Mouse (Mus musculus) CH12.LX (cell line): ENCODE results near the gene Myl12a. TPM values are rescaled to one million over a fixed set of nuclear protein-coding genes. Genes with fewer than 3 reads are reported as not detected.

Experiments
- DNase-seq: peaks from one replicate; pipeline ENCODE4 v3.0.0-alpha.2; 2013; ENCODE audit errors: extremely low read depth
- H3K27ac ChIP-seq: 2 replicates; pipeline ENCODE4 v1.5.1; 2012; ENCODE audit warnings: low read depth, mild to moderate bottlenecking, control low read depth, moderate library complexity; ENCODE audit not compliant: insufficient read depth
- H3K27me3 ChIP-seq: replicated peaks from 2 replicates; pipeline ENCODE3; 2012; ENCODE audit warnings: inconsistent platforms
- H3K36me3 ChIP-seq, 2 experiments: replicated peaks in 1 of 2; 2 replicates each; pipeline versions ENCODE3 to v1.6.1; 2012; ENCODE audit warnings: inconsistent platforms in 1 of 2, low read length in 1 of 2, mild to moderate bottlenecking in 1 of 2, mixed read lengths in 1 of 2, moderate library complexity in 1 of 2; ENCODE audit not compliant: control insufficient read depth in 1 of 2, insufficient read depth in 1 of 2
- H3K4me1 ChIP-seq, 2 experiments: 2 replicates each; pipeline ENCODE4 v1.6.1; 2012; ENCODE audit warnings: inconsistent platforms in 1 of 2, moderate library complexity in 1 of 2; ENCODE audit not compliant: insufficient read depth in 2 of 2, control insufficient read depth in 1 of 2
- H3K4me2 ChIP-seq: 2 replicates; pipeline ENCODE4 v1.6.1; 2012; ENCODE audit warnings: low read depth, mild to moderate bottlenecking, control low read depth; ENCODE audit not compliant: poor library complexity, insufficient read depth, severe bottlenecking
- H3K4me3 ChIP-seq, 3 experiments: fragments of 150-350 bp in 1 of 3; sonication (generic) in 1 of 3; replicated peaks in 1 of 3; 2 replicates each; pipeline versions ENCODE3 to v1.5.1; 2011 to 2012; ENCODE audit warnings: low read depth in 2 of 3, low read length in 2 of 3, mild to moderate bottlenecking in 2 of 3, moderate library complexity in 2 of 3, control low read depth in 1 of 3, improper control_type of control experiment in 1 of 3, inconsistent platforms in 1 of 3, mixed read lengths in 1 of 3; ENCODE audit not compliant: poor library complexity in 1 of 3
- H3K79me2 ChIP-seq: replicated peaks from 2 replicates; pipeline ENCODE4 v1.6.1; 2012; ENCODE audit warnings: mild to moderate bottlenecking, moderate library complexity; ENCODE audit not compliant: control insufficient read depth, poor library complexity, insufficient read depth, severe bottlenecking; ENCODE audit errors: extremely low read depth
- H3K9ac ChIP-seq: 2 replicates; pipeline ENCODE4 v1.6.1; 2012; ENCODE audit warnings: low read depth, mild to moderate bottlenecking, control low read depth, moderate library complexity; ENCODE audit not compliant: insufficient read depth
- H3K9me3 ChIP-seq: replicated peaks from 2 replicates; pipeline ENCODE3; 2012; ENCODE audit warnings: low read length, inconsistent platforms, mixed read lengths
- CHD2 ChIP-seq: IDR thresholded peaks from 2 replicates; pipeline ENCODE4 v1.6.1; 2011; ENCODE audit warnings: low read length, improper control_type of control experiment
- CTCF ChIP-seq, 2 experiments: IDR thresholded peaks in 1 of 2; conservative IDR thresholded peaks in 1 of 2; 2 replicates each; pipeline ENCODE4 v1.5.1; 2011 to 2012; ENCODE audit warnings: low read depth in 2 of 2, low read length in 2 of 2, improper control_type of control experiment in 1 of 2, inconsistent platforms in 1 of 2, mild to moderate bottlenecking in 1 of 2, moderate library complexity in 1 of 2
- E2F4 ChIP-seq: IDR thresholded peaks from 2 replicates; pipeline ENCODE4 v1.6.1; 2011; ENCODE audit warnings: low read depth, low read length, improper control_type of control experiment; ENCODE audit not compliant: insufficient replicate concordance
- EP300 ChIP-seq: IDR thresholded peaks from 2 replicates; pipeline ENCODE4 v1.6.1; 2011; ENCODE audit warnings: low read length, improper control_type of control experiment
- ETS1 ChIP-seq: conservative IDR thresholded peaks from 2 replicates; pipeline ENCODE4 v1.6.1; 2012; ENCODE audit warnings: low read depth, mild to moderate bottlenecking, inconsistent platforms, low read length, improper control_type of control experiment, moderate library complexity
- GABPA ChIP-seq: IDR thresholded peaks from 2 replicates; pipeline ENCODE4 v1.6.1; 2012; ENCODE audit warnings: low read depth, low read length, improper control_type of control experiment, inconsistent platforms; ENCODE audit not compliant: insufficient replicate concordance
- HCFC1 ChIP-seq: IDR thresholded peaks from 2 replicates; pipeline ENCODE4 v1.6.1; 2012; ENCODE audit warnings: low read depth, mild to moderate bottlenecking, inconsistent platforms, low read length, improper control_type of control experiment
- JUN ChIP-seq: IDR thresholded peaks from 2 replicates; pipeline ENCODE4 v1.6.1; 2011; ENCODE audit warnings: low read depth, mild to moderate bottlenecking, low read length, improper control_type of control experiment, moderate library complexity; ENCODE audit not compliant: insufficient read depth
- JUND ChIP-seq: conservative IDR thresholded peaks from 2 replicates; pipeline ENCODE4 v1.6.1; 2011; ENCODE audit warnings: low read depth, low read length, improper control_type of control experiment
- KAT2A ChIP-seq: IDR thresholded peaks from 2 replicates; pipeline ENCODE4 v1.6.1; 2012; ENCODE audit warnings: low read length, improper control_type of control experiment, inconsistent platforms; ENCODE audit not compliant: insufficient replicate concordance
- MYC ChIP-seq: IDR thresholded peaks from 2 replicates; pipeline ENCODE4 v1.6.1; 2011; ENCODE audit warnings: low read depth, mild to moderate bottlenecking, improper control_type of control experiment, low read length
- NELFE ChIP-seq: IDR thresholded peaks from 2 replicates; pipeline ENCODE4 v1.6.1; 2011; ENCODE audit warnings: low read depth, low read length, improper control_type of control experiment
- PAX5 ChIP-seq: IDR thresholded peaks from 2 replicates; pipeline ENCODE4 v1.6.1; 2012; ENCODE audit warnings: low read length, inconsistent platforms, mixed read lengths
- POLR2AphosphoS2 ChIP-seq: IDR thresholded peaks from 2 replicates; pipeline ENCODE4 v1.6.1; 2011; ENCODE audit warnings: low read depth, low read length, improper control_type of control experiment
- RCOR1 ChIP-seq: conservative IDR thresholded peaks from 2 replicates; pipeline ENCODE4 v1.6.1; 2012; ENCODE audit warnings: low read depth, mild to moderate bottlenecking, inconsistent platforms, low read length, improper control_type of control experiment
- USF1 ChIP-seq: IDR thresholded peaks from 2 replicates; pipeline ENCODE4 v1.6.1; 2014; ENCODE audit warnings: low read depth, mild to moderate bottlenecking, inconsistent platforms, low read length, improper control_type of control experiment
- ZC3H11A ChIP-seq: IDR thresholded peaks from 2 replicates; pipeline ENCODE4 v1.6.1; 2012; ENCODE audit warnings: low read depth, mild to moderate bottlenecking, inconsistent platforms, low read length, improper control_type of control experiment
- dilution Hi-C: fragments of 300-500 bp; cut with MboI; formaldehyde crosslinking; loops from 2 replicates; pipeline ENCODE4 v1.14.3; 2020; ENCODE audit warnings: low sequenced_read_pairs; ENCODE audit not compliant: extremely low pct_unique_long_range_greater_than_20kb, extremely low pct_ligation_motif_present
- in situ Hi-C: fragments of 300-500 bp; cut with MboI; formaldehyde crosslinking; loops from 3 replicates; pipeline ENCODE4 v1.14.3; 2019; ENCODE audit warnings: low sequenced_read_pairs, low pct_ligation_motif_present, low pct_unique_long_range_greater_than_20kb, mixed read lengths
- polyA plus RNA-seq: library from polyadenylated mRNA; unstranded; fragments of >175 nt; gene quantifications from 2 replicates; pipeline ENCODE4 v1.2.1, GENCODE M21; 2012; ENCODE audit warnings: low read depth; ENCODE audit not compliant: insufficient read length
- total RNA-seq, 2 experiments: library from RNA; depleted of rRNA; stranded (reverse); fragments of 300-350 nt in 1 of 2; fragments of >200 nt in 1 of 2; gene quantifications; 2 replicates each; pipeline ENCODE4 v1.2.3; 2012 to 2014

The Myl12a gene
- total and polyA plus RNA-seq, 3 experiments = 163 to 285 (median 246) TPM

GRCm38 (mm10) chr17:71022841-71023240 is 20.2 kb upstream of the Myl12a start:
- Histone ChIP-seq H3K4me2 (no peak overlapping the region), H3K9ac (no peak overlapping the region), H3K4me3 (no peak overlapping the region), H3K9me3 (no peaks in the 10 kb centered on the region), H3K27me3 (no peaks in the 10 kb centered on the region), H3K36me3 (no peaks in the 10 kb centered on the region), H3K79me2 (no peaks in the 10 kb centered on the region), H3K4me1 (peaks cover 0 to 4% of the 10 kb centered on the region in 2 experiments; a peak in 2 of 4 replicates), H3K27ac (no peak overlapping the region)
- DNase-seq = no peak
- dilution Hi-C loops (no loop called here), in situ Hi-C loops (no loop called here)
- TF ChIP-seq CHD2 (no peak), HCFC1 (no peak)

- no peak overlapping the region for H3K4me3 ChIP-seq
- dilution Hi-C loops = no loop called here
Measured at GRCm38 (mm10) chr17:71019860-71020259, 17.2 kb upstream of the Myl12a start.

GRCm38 (mm10) chr17:71019309-71019655 is 16.6 kb upstream of the Myl12a start:
- TF ChIP-seq MYC (no peak), HCFC1 (no peak), GABPA (no peak), USF1 (no peak), CHD2 (no peak), POLR2AphosphoS2 (no peak), CTCF (conservative IDR thresholded peaks at IDR 0.05 in 1 of 2, IDR thresholded peaks at IDR 0.05 in 1 of 2; ENCODE audit: low read depth in 2 of 2, low read length in 2 of 2) (no peak), PAX5 (no peak), ETS1 (no peak), JUND (no peak), RCOR1 (no peak), E2F4 (no peak), EP300 (no peak), ZC3H11A (no peak), JUN (no peak), KAT2A (no peak)
- Histone ChIP-seq H3K27me3 (no peaks in the 10 kb centered on the region), H3K4me3 (no peak overlapping the region), H3K4me2 (no peak overlapping the region), H3K4me1 (peaks cover 0 to 9% of the 10 kb centered on the region in 2 experiments; a peak in 2 of 4 replicates), H3K27ac (no peak overlapping the region), H3K79me2 (no peaks in the 10 kb centered on the region), H3K36me3 (no peaks in the 10 kb centered on the region), H3K9ac (no peak overlapping the region), H3K9me3 (no peaks in the 10 kb centered on the region)
- dilution Hi-C loops = no loop called here
- no peak for DNase-seq
- in situ Hi-C loops = no loop called here

More at GRCm38 (mm10) chr17:71019860-71020259, 17.2 kb upstream of the Myl12a start:
- Histone ChIP-seq H3K27me3 (no peaks in the 10 kb centered on the region), H3K4me2 (no peak overlapping the region), H3K4me1 (peaks cover 0 to 9% of the 10 kb centered on the region in 2 experiments; a peak in 2 of 4 replicates), H3K9me3 (no peaks in the 10 kb centered on the region), H3K27ac (no peak overlapping the region), H3K79me2 (no peaks in the 10 kb centered on the region), H3K36me3 (no peaks in the 10 kb centered on the region), H3K9ac (no peak overlapping the region)
- no peak for DNase-seq
- in situ Hi-C loops = no loop called here
- TF ChIP-seq NELFE = no peak
- TF ChIP-seq RCOR1 = no peak
